9 mouse cellular contexts compared by ENCODE assay signal in genomic region chr2:154570666-154571065, GRCm38 (mm10). TPM values are rescaled to one million over a fixed set of nuclear protein-coding genes. Genes with fewer than 3 reads are reported as not detected.
DNase-seq lines count a peak whose midpoint lies in the region; ATAC-seq lines count a peak whose summit lies in the region.
"Had no signal": no experiment of that assay in that cellular context is flagged by ENCODE, and none has a peak within 500 bp of the region (broad histone marks: within the 10 kb centered on the region; RNA-seq: fewer than 3 reads in every experiment).

No protein-coding gene starts in this region.

- H3K4me3 ChIP-seq in lung, embryonic 16.5 days (ENCODE audit: low read length), result no peak overlapping the region
- peak overlapping the region; percentile 77 for H3K4me3 ChIP-seq in embryonic facial prominence, embryonic 15.5 days (replicated peaks)
- no peak overlapping the region; the same call in 1 of the 2 replicates for H3K4me3 ChIP-seq in limb, embryonic 12.5 days (replicated peaks)
- peak overlapping the region; percentile 74 for H3K4me3 ChIP-seq in neural tube, embryonic 15.5 days (replicated peaks)

- no peaks in the 10 kb centered on the region for H3K27me3 ChIP-seq in lung, embryonic 16.5 days (ENCODE audit: control insufficient read depth, insufficient read depth, low read depth, low read length)
- no peaks in the 10 kb centered on the region for H3K27me3 ChIP-seq in embryonic facial prominence, embryonic 15.5 days
- no peaks in the 10 kb centered on the region for H3K27me3 ChIP-seq in limb, embryonic 12.5 days
- H3K27me3 ChIP-seq in neural tube, embryonic 15.5 days (replicated peaks), result no peaks in the 10 kb centered on the region

- no peak overlapping the region for H3K9ac ChIP-seq in lung, embryonic 16.5 days (ENCODE audit: low read length)
- H3K9ac ChIP-seq in embryonic facial prominence, embryonic 15.5 days, result no peak overlapping the region
- 0 out of 2 replicates have a peak overlapping the region, but pooled peaks have one; percentile 49 for H3K9ac ChIP-seq in limb, embryonic 12.5 days (replicated peaks)
- no peak overlapping the region for H3K9ac ChIP-seq in neural tube, embryonic 15.5 days (replicated peaks)

- H3K27ac ChIP-seq in lung, embryonic 16.5 days (ENCODE audit: low read length), result peak overlapping the region; percentile 89
- peak overlapping the region; percentile 70; the same call in 1 of the 2 replicates for H3K27ac ChIP-seq in embryonic facial prominence, embryonic 15.5 days (replicated peaks)
- H3K27ac ChIP-seq in limb, embryonic 12.5 days, result no peak overlapping the region
- no peak overlapping the region; the same call in 1 of the 2 replicates for H3K27ac ChIP-seq in neural tube, embryonic 15.5 days (replicated peaks)

- ATAC-seq in lung, embryonic 16.5 days (ENCODE audit: low read depth), result no peak
- no peak for ATAC-seq in embryonic facial prominence, embryonic 15.5 days (ENCODE audit: insufficient number of reproducible peaks, low FRiP score, low TSS enrichment, low read depth)
- ATAC-seq in limb, embryonic 12.5 days (ENCODE audit: insufficient number of reproducible peaks, insufficient read depth, low FRiP score, low TSS enrichment, low read depth), result no peak
- ATAC-seq in neural tube, embryonic 15.5 days (ENCODE audit: low FRiP score), result no peak

- H3K9me3 ChIP-seq in lung, embryonic 16.5 days (ENCODE audit: control insufficient read depth, low read length), result no peaks in the 10 kb centered on the region
- no peaks in the 10 kb centered on the region for H3K9me3 ChIP-seq in embryonic facial prominence, embryonic 15.5 days (replicated peaks)
- no peaks in the 10 kb centered on the region for H3K9me3 ChIP-seq in limb, embryonic 12.5 days
- no peaks in the 10 kb centered on the region for H3K9me3 ChIP-seq in neural tube, embryonic 15.5 days (replicated peaks)

- H3K36me3 ChIP-seq in lung, embryonic 16.5 days (ENCODE audit: control insufficient read depth, insufficient read depth, low read length), result no peaks in the 10 kb centered on the region
- H3K36me3 ChIP-seq in embryonic facial prominence, embryonic 15.5 days, result no peaks in the 10 kb centered on the region
- H3K36me3 ChIP-seq in limb, embryonic 12.5 days, result no peaks in the 10 kb centered on the region
- H3K36me3 ChIP-seq in neural tube, embryonic 15.5 days, result no peaks in the 10 kb centered on the region

- no peak for DNase-seq in lung, adult 18-20 months
- no peak for DNase-seq in thymus, adult 18-20 months
- DNase-seq in layer of hippocampus, adult 18-20 months (ENCODE audit: low spot score in 2 of 2), result no peak
- DNase-seq: lung, postnatal 10 days had no signal

- H3K4me2 ChIP-seq in lung, embryonic 16.5 days (ENCODE audit: low read depth, low read length), result peak overlapping the region; percentile 81; the same call in 1 of the 2 replicates
- H3K4me2 ChIP-seq in embryonic facial prominence, embryonic 15.5 days (replicated peaks), result peak overlapping the region; percentile 77; the same call in 1 of the 2 replicates
- peak overlapping the region; percentile 77 for H3K4me2 ChIP-seq in limb, embryonic 12.5 days
- peak overlapping the region; percentile 99 for H3K4me2 ChIP-seq in neural tube, embryonic 15.5 days

- 44% methylated on average over 4 of the region's 4 CpGs for WGBS in lung, embryonic 16.5 days
- WGBS in embryonic facial prominence, embryonic 15.5 days, result 66% methylated on average over 4 of the region's 4 CpGs
- WGBS in limb, embryonic 12.5 days, result 73% methylated on average over 4 of the region's 4 CpGs
- 64% methylated on average over 4 of the region's 4 CpGs for WGBS in neural tube, embryonic 15.5 days

- peaks cover 38% of the 10 kb centered on the region for H3K4me1 ChIP-seq in lung, embryonic 16.5 days (replicated peaks; ENCODE audit: control insufficient read depth, insufficient read depth, low read length)
- H3K4me1 ChIP-seq in embryonic facial prominence, embryonic 15.5 days, result peaks cover 51% of the 10 kb centered on the region
- peaks cover 52% of the 10 kb centered on the region for H3K4me1 ChIP-seq in limb, embryonic 12.5 days (replicated peaks)
- H3K4me1 ChIP-seq in neural tube, embryonic 15.5 days, result peaks cover 26% of the 10 kb centered on the region

RNA-seq across cellular contexts. Expression of gene E2f1, which starts 1.0 kb away (rescaled TPM):
- 15.6 and 21.3 TPM in 2 replicates for polyA plus RNA-seq in lung, embryonic 16.5 days (2015; fragmentation: Nextera tagmentation; extraction: Ambion mirVana)
- polyA plus RNA-seq in embryonic facial prominence, embryonic 15.5 days (2015; fragmentation: Nextera tagmentation; extraction: Ambion mirVana), result 24.6 and 25.5 TPM in 2 replicates
- polyA plus RNA-seq in limb, embryonic 12.5 days (2016; fragmentation: Nextera tagmentation; extraction: Ambion mirVana), result 25.5 and 28.8 TPM in 2 replicates
- polyA plus RNA-seq in neural tube, embryonic 15.5 days (2015; fragmentation: Nextera tagmentation; extraction: Ambion mirVana), result 3.4 and 7.4 TPM in 2 replicates
- 1 to 10 TPM; 4.4 to 4.7 TPM for total RNA-seq in layer of hippocampus, adult 18-20 months (2021)

RNA-seq across cellular contexts. Expression of gene Necab3, which starts 12.0 kb away (rescaled TPM):
- polyA plus RNA-seq in lung, embryonic 16.5 days (2015; fragmentation: Nextera tagmentation; extraction: Ambion mirVana), result 2.7 and 4.4 TPM in 2 replicates
- 3.4 and 4.3 TPM in 2 replicates for polyA plus RNA-seq in embryonic facial prominence, embryonic 15.5 days (2015; fragmentation: Nextera tagmentation; extraction: Ambion mirVana)
- 4.4 and 4.7 TPM in 2 replicates for polyA plus RNA-seq in limb, embryonic 12.5 days (2016; fragmentation: Nextera tagmentation; extraction: Ambion mirVana)
- polyA plus RNA-seq in neural tube, embryonic 15.5 days (2015; fragmentation: Nextera tagmentation; extraction: Ambion mirVana), result 16.0 and 19.6 TPM in 2 replicates
- total RNA-seq in layer of hippocampus, adult 18-20 months (2021), result 10 to 100 TPM; 20.9 to 26.5 TPM

RNA-seq across cellular contexts. Expression of gene Actl10, which starts 19.1 kb away (rescaled TPM):
- 0.33 and 0.35 TPM in 2 replicates for polyA plus RNA-seq in lung, embryonic 16.5 days (2015; fragmentation: Nextera tagmentation; extraction: Ambion mirVana)
- 0.17 and 0.25 TPM in 2 replicates for polyA plus RNA-seq in embryonic facial prominence, embryonic 15.5 days (2015; fragmentation: Nextera tagmentation; extraction: Ambion mirVana)
- 0.18 and 0.55 TPM in 2 replicates for polyA plus RNA-seq in limb, embryonic 12.5 days (2016; fragmentation: Nextera tagmentation; extraction: Ambion mirVana)
- 0.31 and 0.63 TPM in 2 replicates for polyA plus RNA-seq in neural tube, embryonic 15.5 days (2015; fragmentation: Nextera tagmentation; extraction: Ambion mirVana)
- not detected for total RNA-seq in layer of hippocampus, adult 18-20 months (2021)
- polyA plus RNA-seq: small intestine, adult 2 months had no signal

RNA-seq across cellular contexts. Expression of gene 1700003F12Rik, which starts 23.8 kb away (rescaled TPM):
- 0.54 and 1.1 TPM in 2 replicates for polyA plus RNA-seq in lung, embryonic 16.5 days (2015; fragmentation: Nextera tagmentation; extraction: Ambion mirVana)
- polyA plus RNA-seq in embryonic facial prominence, embryonic 15.5 days (2015; fragmentation: Nextera tagmentation; extraction: Ambion mirVana), result 0.83 and 1.3 TPM in 2 replicates
- 1.1 and 1.3 TPM in 2 replicates for polyA plus RNA-seq in limb, embryonic 12.5 days (2016; fragmentation: Nextera tagmentation; extraction: Ambion mirVana)
- polyA plus RNA-seq in neural tube, embryonic 15.5 days (2015; fragmentation: Nextera tagmentation; extraction: Ambion mirVana), result 1.3 and 1.9 TPM in 2 replicates
- under 1 TPM in 1 of 2 experiments, not detected in 1; 0.47 TPM for total RNA-seq in layer of hippocampus, adult 18-20 months (2021)

RNA-seq across cellular contexts. Expression of gene Pxmp4, which starts 32.8 kb away (rescaled TPM):
- polyA plus RNA-seq in lung, embryonic 16.5 days (2015; fragmentation: Nextera tagmentation; extraction: Ambion mirVana), result 31.4 and 33.1 TPM in 2 replicates
- 30.5 and 33.1 TPM in 2 replicates for polyA plus RNA-seq in embryonic facial prominence, embryonic 15.5 days (2015; fragmentation: Nextera tagmentation; extraction: Ambion mirVana)
- polyA plus RNA-seq in limb, embryonic 12.5 days (2016; fragmentation: Nextera tagmentation; extraction: Ambion mirVana), result 14.8 and 16.0 TPM in 2 replicates
- 18.1 and 22.9 TPM in 2 replicates for polyA plus RNA-seq in neural tube, embryonic 15.5 days (2015; fragmentation: Nextera tagmentation; extraction: Ambion mirVana)
- 10 to 100 TPM in 1 of 2 experiments, 1 to 10 TPM in 1; 10.0 to 10.8 TPM for total RNA-seq in layer of hippocampus, adult 18-20 months (2021)

Comparison
In these comparisons a context has a peak if more than half of its experiments do, and no peak if none do; other contexts are left out.
1. H3K27ac ChIP-seq: peak in lung, embryonic 16.5 days (single experiment) and embryonic facial prominence, embryonic 15.5 days (single experiment); none in limb, embryonic 12.5 days (single experiment) and neural tube, embryonic 15.5 days (single experiment).
2. H3K4me3 ChIP-seq: peak in embryonic facial prominence, embryonic 15.5 days (single experiment) and neural tube, embryonic 15.5 days (single experiment); none in lung, embryonic 16.5 days (single experiment) and limb, embryonic 12.5 days (single experiment).
3. Peak in every context shown above with its lines, with median percentiles within 50 percentile points of each other: H3K4me2 ChIP-seq.